Mouse (Mus musculus) kidney, postnatal 14 days (tissue): ENCODE data around the gene Nup155.
A peak's percentile ranks its signal among the peaks of the same experiment; 100 is the strongest.
"Not testable (repeated sequence)": the region's sequence is repeated elsewhere in the genome, so short reads cannot be mapped to it uniquely, and the experiment has no call there.

Experiments
- DNase-seq: peaks from one replicate; pipeline ENCODE4 v3.0.0; 2022; ENCODE audit warnings: mixed read lengths

Gene Nup155

GRCm38 (mm10) chr15:8108966-8109743 lies at the start of gene Nup155:
Nup155 (plus strand) TSS chr15:8109273.
- DNase-seq = peak; percentile 94

GRCm38 (mm10) chr15:8065221-8065620 lies 43.9 kb upstream of the Nup155 start:
- DNase-seq = peak; percentile 8

- DNase-seq = not testable (repeated sequence)
Observed at GRCm38 (mm10) chr15:8073159-8073558, 35.9 kb upstream of the Nup155 start.

DNA sequence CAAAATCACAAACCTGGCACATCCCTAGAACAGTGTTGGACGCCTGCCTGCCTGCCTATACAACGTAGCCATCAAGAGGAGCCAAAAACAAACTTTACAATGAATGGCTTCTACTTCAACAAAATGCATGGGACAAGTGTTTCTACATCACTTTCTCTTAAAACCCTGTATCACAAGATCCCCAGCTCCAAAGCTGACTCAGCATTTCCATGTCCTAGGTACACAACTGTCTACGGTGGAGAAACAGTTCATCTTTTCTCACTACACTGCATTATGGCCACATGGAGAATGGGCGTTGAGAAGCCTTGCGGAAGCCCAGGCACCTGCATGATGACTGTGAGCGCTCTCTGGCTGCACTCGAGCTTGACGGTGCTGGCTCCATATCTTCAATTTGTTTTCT lies 26.9 kb upstream of the Nup155 start:
- DNase-seq = no peak

GRCm38 (mm10) chr15:8087293-8087692 lies 21.8 kb upstream of the Nup155 start:
- no peak for DNase-seq

DNA sequence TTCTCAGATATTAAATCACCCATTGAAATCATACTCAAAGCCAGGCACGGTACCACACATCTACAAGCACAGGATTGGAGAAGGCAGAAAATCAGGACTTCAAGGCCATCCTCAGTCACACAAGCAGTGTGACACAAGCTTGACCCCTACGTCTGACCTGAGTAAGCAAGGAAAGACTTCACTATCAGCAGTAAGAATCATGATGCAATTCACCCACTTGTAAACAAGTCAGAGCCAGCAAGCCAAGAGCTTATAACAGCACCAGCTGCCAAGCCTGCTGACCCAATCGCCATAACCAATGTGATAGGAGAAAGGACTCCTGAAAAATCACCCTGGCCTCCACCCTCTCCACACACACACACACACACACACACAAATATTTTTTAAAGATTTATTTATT lies 20.4 kb upstream of the Nup155 start:
- DNase-seq = peak; percentile 12

DNA sequence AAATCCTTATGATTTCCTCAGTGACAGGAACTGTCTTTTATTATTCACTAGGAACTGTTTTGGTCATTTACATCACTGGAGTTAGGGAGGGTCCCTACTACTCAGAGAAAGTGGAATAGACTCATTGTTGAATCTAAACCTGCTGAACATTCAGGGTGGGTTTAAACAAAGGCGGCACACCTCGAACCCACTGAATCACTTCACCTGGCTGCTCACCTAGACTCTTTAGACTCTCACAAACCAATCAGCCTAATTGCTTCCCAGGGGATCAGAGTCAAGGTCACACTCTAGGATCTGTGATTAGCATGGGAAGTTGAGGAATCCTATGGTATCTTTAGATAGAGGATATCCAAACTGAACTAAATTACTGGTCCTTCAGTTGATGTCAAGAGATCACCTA lies 18.4 kb upstream of the Nup155 start:
- DNase-seq = no peak

DNA sequence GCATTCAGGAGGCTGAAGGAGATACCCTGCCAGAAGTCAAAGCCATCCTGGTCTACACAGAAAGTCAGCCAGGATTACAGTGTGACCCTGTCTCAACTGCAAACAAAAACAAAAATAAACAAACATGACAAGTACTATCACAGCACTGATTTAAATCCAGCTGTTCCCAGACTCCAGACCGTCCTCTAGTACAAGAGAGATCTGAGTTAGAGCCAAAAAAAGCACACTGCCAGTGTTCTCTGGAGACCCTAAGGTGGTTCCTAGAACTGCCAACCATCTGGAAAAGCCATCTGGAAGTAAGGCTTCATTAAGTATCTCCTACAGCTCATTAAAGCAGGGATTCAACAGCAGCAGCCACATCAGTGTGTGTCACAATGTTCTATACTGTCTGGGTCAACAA lies 16.4 kb upstream of the Nup155 start:
- DNase-seq = not testable (repeated sequence)

- peak; percentile 45 for DNase-seq
Observed at GRCm38 (mm10) chr15:8097853-8098252, 11.2 kb upstream of the Nup155 start.

DNA sequence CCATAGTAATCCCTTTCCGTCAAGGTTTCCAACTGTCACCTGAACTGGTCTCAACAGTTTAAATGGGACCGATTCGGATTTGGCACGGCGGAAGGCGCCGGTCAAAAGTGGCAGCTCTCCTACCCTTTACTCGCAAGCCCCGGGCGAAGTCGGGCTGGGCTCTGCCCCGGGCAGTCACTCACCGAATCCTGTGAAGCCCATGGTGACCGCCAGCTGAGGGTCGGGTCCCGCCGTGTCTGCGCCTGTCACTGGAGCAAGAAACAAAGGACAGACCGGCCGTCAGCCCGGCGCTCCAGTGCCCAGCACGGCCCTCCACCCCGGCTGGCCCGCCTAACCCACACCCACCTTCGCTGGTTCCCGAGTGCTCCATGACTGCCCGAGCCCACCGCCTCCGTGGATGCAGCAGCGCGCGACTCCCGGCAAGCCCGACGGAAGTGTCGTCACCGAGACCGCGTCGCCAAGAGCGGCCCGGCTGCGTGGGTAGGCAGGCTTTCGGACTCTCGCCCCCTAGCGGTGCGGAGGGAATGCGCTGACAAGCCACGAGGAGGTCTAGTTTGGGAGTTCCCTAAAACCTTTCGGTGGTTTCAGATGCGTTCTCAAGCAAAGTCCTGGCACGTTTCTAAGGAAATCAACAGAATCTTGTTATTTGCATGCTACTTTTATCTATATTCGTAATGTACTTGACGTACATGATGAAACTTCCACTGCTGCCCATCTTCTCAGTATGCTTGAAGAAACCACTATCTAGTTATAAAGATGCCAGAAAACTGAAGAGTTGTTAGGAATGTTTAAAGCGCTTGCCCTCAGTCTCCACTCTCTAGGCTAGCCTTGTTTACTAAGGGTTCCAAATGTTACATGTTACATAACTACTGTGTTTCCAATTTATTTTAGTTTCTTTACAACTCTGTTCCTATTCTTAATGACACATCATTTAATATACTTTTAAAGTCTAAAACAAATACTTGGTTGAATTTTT lies 10.0 kb upstream of the Nup155 start, which contains the start of gene Wdr70:
Gene Wdr70, minus strand, starts transcription at position 436 of the 976 bp plus-strand sequence.
- DNase-seq = peak; percentile 97

DNA sequence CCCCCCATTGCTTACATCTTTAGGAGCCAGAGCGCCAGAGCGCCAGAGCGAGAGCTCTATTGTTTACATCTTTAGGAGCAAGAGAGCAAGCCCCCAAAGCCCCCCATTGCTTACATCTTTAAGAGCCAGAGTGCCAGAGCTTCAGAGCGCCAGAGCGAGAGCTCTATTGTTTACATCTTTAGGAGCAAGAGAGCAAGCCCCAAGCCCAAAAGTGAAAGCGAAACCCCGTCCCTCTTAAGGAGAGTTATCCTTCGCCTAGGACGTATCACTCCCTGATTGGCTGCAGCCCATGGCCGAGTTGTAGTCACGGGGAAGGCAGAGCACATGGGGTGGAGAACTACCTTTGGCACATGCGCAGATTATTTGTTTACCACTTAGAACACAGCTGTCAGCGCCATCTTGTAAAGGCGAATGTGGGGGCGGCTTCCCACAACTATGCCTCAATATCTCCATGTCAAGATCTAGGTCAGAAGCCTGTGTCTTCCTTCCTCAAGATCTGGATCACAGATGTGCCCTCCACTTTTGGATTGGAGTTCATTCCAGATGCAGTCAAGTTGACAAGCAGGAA lies 7.0 kb upstream of the Nup155 start:
- DNase-seq = not testable (repeated sequence)

DNA sequence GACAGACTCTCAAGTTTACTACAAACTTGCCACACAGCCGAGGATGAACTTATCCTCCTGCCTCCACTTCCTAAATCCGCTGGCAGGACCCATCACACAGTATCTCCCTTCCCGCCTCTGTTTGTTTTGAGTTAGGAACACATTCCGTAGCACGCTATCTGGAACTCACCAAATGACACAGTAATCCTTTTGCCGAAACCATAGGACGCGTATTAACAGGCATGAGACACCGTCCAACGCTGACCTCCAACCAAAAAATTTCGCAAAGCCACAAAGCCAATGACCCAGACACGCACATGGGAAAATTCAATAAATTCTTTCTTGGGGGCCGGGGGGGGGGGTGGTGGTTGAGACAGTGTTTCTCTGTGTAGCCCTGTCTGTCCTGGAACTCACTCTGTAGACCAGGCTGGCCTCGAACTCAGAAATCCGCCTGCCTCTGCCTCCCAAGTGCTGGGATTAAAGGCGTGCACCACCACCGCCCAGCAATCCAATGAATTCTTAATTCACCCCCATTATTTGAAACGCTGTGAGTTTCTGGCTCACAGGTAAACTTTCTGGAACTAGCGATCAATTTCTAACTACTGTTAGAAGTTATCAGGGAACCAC lies 610 bp upstream of the Nup155 start:
- DNase-seq = no peak

GRCm38 (mm10) chr15:8109782-8110181 lies 709 bp downstream of the Nup155 start:
- no peak for DNase-seq

DNA sequence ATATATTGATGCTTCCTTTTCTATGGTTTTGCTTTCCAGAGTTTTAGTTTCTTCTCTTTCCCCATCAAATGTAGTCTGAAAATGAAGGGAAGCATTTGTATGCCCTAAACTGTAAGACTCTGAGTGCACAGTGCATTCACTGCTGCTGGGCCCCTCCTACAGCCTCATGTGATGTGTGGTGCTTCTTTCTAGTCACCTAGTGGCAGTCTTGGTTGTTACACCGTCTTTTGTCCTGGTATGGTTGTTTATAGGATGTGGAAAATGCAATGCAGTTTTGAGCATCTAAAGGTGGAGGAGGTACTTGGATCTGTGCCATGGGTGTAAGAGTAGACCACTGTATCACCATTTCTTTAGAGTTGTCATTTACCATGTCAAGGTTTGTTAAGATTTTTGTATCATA lies 20.2 kb downstream of the Nup155 start:
- DNase-seq = no peak

- no peak for DNase-seq
Observed at GRCm38 (mm10) chr15:8131268-8131667, 22.2 kb downstream of the Nup155 start.

- DNase-seq = no peak
Observed at GRCm38 (mm10) chr15:8131761-8132160, 22.7 kb downstream of the Nup155 start.

- DNase-seq = no peak
Observed at GRCm38 (mm10) chr15:8135606-8136005, 26.5 kb downstream of the Nup155 start.

DNA sequence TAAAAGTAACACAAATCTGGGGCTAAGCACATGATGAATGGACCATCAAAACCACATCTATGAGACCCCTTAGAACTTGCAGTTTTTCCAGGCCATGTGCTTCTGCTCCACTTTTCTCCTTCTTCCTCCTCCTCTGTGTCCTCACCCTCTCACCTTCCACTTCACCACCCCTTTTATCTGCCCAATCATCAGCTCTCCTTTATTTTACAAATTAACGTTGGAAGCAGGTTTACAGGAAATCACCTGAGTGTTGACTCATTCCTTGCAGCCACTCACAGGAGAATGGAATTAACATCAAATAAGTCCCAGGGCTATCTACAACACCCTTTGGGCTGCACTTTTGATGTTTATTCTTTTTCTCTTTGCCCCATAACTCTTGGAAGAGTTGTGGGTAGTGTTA lies 52.8 kb downstream of the Nup155 start:
- DNase-seq = no peak

- DNase-seq = peak; percentile 96
Observed at GRCm38 (mm10) chr15:8168591-8169265, 59.7 kb downstream of the Nup155 start, which contains the start of gene Cplane1. Cplane1 (plus strand) TSS chr15:8169106.

DNA sequence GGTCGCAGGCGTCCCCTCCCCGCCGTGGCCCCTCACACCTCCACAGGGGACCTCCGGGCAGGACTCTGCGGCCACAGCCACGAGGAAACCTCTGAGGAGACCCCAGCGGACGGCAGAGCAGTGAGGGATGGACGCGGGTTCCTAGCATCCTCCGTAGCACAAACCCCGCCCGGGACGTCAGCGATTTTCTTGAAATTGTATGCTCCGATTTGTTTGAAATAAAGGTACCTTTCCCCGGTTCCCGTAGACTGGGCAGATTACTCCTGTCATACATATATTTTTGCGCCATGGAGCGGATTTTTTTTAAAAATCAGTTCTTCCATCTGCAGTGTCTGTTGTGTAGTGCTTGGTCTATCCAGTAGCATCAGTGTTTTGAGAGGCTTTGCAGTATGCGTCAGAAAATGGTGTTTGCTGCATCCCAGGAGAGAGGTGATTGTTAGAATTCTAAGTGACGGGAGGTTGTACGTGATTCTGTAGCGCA lies 60.2 kb downstream of the Nup155 start:
- no peak for DNase-seq

DNA sequence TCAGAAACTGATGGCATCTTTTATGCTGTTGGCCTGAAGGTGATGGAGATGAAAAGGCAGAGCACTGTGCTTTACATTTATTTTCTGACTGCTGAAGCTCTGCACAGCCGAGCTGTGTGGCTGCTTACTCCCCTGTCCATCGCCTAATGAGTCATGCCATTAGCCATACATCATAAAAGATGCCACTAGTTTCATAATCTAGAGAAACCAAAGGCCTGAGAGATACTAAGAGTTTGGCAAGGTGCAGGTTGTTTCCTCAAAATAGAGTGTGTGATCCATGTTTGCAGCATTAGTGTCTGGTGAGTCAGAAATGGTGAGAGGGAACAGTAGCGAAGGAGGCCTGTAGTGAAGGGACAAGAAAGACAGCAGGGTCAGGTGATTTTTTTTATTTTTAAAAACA lies 80.5 kb downstream of the Nup155 start:
- no peak for DNase-seq

GRCm38 (mm10) chr15:8190435-8190834 lies 81.4 kb downstream of the Nup155 start:
- DNase-seq = no peak
